Mouse (Mus musculus) hindbrain, embryonic 10.5 days (tissue): Measurements from ENCODE around the gene Slc5a5. TPM values are rescaled to one million over a fixed set of nuclear protein-coding genes. Genes with fewer than 3 reads are reported as not detected.

Experiments used
- DNase-seq: peaks from one replicate; pipeline ENCODE4 v3.0.0-alpha.2; 2017; ENCODE audit warnings: low spot score
- H3K27ac ChIP-seq: fragments of 300-500 bp; sonication (generic); 2 replicates; pipeline ENCODE4 v1.5.1; 2016; ENCODE audit warnings: mild to moderate bottlenecking, moderate library complexity
- H3K27me3 ChIP-seq: fragments of 300-500 bp; sonication (generic); 2 replicates; pipeline ENCODE4 v1.6.1; 2016; ENCODE audit warnings: mild to moderate bottlenecking; ENCODE audit not compliant: poor library complexity, insufficient read depth, severe bottlenecking
- H3K36me3 ChIP-seq: fragments of 300-500 bp; sonication (generic); 2 replicates; pipeline ENCODE4 v1.6.1; 2016; ENCODE audit warnings: mild to moderate bottlenecking, moderate library complexity
- H3K4me1 ChIP-seq: fragments of 300-500 bp; sonication (generic); replicated peaks from 2 replicates; pipeline ENCODE4 v1.6.1; 2016; ENCODE audit warnings: mild to moderate bottlenecking
- H3K4me3 ChIP-seq: fragments of 300-500 bp; sonication (generic); 2 replicates; pipeline ENCODE4 v1.5.1; 2016; ENCODE audit warnings: mild to moderate bottlenecking, moderate library complexity
- H3K9me3 ChIP-seq: fragments of 300-500 bp; sonication (generic); 2 replicates; pipeline ENCODE4 v1.6.1; 2016; ENCODE audit warnings: mild to moderate bottlenecking, moderate library complexity
- WGBS: fragments of 180-500 bp; shearing (Covaris S2); methylation state at CpG from one replicate; pipeline ENCODE4 v1.1.7; 2016; 5-methylcytosine and 5-hydroxymethylcytosine counted together
- polyA plus RNA-seq: library from polyadenylated mRNA; unstranded; fragments of >200 nt; fragmentation: Nextera tagmentation; extraction: Ambion mirVana; gene quantifications from 2 replicates; pipeline ENCODE4 v1.2.1, GENCODE M21; 2016

The Slc5a5 gene
- polyA plus RNA-seq, 1 experiment from 2014 or later, result 0.59 TPM

DNA sequence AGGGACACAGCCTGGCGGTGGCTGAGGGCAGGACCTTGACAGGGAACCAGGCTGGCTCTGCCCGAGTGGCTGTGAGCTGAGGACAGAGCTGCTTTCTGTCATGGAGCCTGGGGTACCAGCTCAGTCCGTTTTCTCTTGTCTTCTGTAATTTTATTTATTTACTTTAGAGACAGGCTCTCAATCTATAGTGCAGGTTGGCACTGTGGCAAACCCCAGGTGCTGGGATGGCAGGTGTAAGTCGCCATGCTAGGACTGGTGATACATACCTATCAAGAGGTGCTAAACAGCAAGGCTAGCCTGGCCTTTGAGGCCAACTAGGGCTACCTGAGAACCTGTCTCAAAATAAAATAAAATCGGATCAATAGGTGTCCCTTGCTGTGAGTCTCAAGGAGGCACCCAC lies 36.5 kb downstream of the Slc5a5 start:
- 69% methylated on average over 5 of the region's 5 CpGs for WGBS
- Histone ChIP-seq H3K9me3 (no peaks in the 10 kb centered on the region), H3K27ac (no peak overlapping the region), H3K36me3 (peaks cover 27% of the 10 kb centered on the region), H3K4me3 (no peak overlapping the region), H3K27me3 (peaks cover 38% of the 10 kb centered on the region), H3K4me1 (peaks cover 49% of the 10 kb centered on the region)
- no peak for DNase-seq

GRCm38 (mm10) chr8:70853863-70854262 lies 38.7 kb downstream of the Slc5a5 start:
- Histone ChIP-seq H3K36me3 (peaks cover 30% of the 10 kb centered on the region), H3K4me3 (no peak overlapping the region), H3K9me3 (no peaks in the 10 kb centered on the region), H3K27ac (no peak overlapping the region), H3K4me1 (peaks cover 48% of the 10 kb centered on the region), H3K27me3 (peaks cover 45% of the 10 kb centered on the region)
- WGBS, result 86% methylated on average over 2 of the region's 2 CpGs
- no peak for DNase-seq

DNA sequence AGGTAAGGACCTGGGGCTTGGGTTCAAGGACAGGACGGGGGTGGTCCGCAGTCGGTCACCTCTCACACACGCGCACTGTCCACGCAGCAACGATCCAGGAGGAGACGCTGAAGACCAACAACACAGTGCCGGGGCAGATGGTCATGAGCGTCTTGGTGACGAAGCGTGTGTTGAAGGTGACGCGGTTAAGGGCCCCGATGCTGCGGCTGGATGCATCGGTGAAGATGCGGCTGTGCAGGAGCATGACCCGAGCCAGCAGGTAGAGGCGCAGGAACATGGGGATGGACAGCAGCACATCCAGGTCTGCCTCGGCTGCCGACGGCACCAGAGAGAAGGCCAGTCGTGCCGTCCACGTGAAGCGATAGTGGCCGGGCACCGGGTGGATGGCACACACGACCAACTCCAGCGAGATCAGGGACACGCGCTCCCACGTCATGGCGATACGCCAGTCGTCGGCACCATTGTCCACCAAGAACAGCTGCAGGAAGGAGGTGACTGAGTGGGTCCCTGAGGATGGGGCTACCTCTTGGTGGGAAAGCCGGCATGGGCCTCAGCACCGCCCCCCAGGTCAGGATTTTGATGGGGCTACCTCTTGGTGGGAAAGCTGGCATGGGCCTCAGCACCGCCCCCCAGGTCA lies 39.8 kb downstream of the Slc5a5 start:
- H3K4me3 ChIP-seq, result no peak overlapping the region

GRCm38 (mm10) chr8:70851837-70852236 lies 40.7 kb downstream of the Slc5a5 start:
- DNase-seq, result no peak
- 67% methylated on average over 6 of the region's 6 CpGs for WGBS
- Histone ChIP-seq H3K4me3 (no peak overlapping the region), H3K27me3 (peaks cover 55% of the 10 kb centered on the region), H3K27ac (no peak overlapping the region), H3K9me3 (no peaks in the 10 kb centered on the region), H3K36me3 (peaks cover 30% of the 10 kb centered on the region), H3K4me1 (peaks cover 30% of the 10 kb centered on the region)

More for the DNA sequence above, 39.8 kb downstream of the Slc5a5 start:
- Histone ChIP-seq H3K9me3 (no peaks in the 10 kb centered on the region), H3K36me3 (peaks cover 30% of the 10 kb centered on the region), H3K4me1 (peaks cover 36% of the 10 kb centered on the region), H3K27ac (no peak overlapping the region), H3K27me3 (peaks cover 52% of the 10 kb centered on the region)
- no peak for DNase-seq
- 89% methylated on average over 41 of the region's 41 CpGs for WGBS

GRCm38 (mm10) chr8:70850947-70851346 lies 41.6 kb downstream of the Slc5a5 start:
- Histone ChIP-seq H3K9me3 (no peaks in the 10 kb centered on the region), H3K4me1 (peaks cover 29% of the 10 kb centered on the region), H3K27ac (no peak overlapping the region), H3K4me3 (no peak overlapping the region), H3K36me3 (peaks cover 30% of the 10 kb centered on the region), H3K27me3 (peaks cover 52% of the 10 kb centered on the region)
- DNase-seq, result no peak
- 84% methylated on average over 4 of the region's 4 CpGs for WGBS

DNA sequence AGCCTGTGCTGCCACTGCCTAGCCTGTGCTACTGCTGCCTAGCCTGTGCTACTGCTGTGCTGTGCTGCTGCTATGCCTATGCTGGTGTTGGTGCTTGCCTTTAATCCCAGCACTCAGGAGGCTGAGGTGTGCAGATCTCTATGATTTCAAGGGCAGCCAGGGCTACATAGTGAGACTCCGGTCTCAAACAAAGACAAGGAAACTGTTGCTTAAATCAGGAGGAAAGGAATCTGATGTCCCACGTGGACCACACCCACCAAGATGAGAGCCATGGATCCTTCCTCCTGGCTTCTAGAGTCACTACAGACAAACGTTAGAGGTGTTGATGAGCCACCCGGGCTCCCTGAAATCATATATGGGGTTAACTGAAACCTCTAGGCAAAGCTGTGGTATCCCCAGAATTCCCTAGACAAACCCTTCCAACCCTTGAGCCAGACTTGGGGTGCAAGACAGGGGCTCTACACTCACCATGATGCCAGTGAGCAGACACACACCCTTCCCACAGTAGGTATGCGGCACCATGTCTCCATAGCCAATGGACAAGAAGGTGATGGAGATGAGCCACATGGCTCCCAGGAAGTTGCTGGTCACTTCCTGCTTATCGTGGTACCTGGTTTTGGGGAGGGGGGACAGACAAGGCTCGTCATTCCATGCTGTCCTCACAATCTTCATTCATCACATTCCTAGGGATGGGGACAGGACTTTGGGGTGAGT lies 42.3 kb downstream of the Slc5a5 start:
- DNase-seq, result no peak
- no peaks in the 10 kb centered on the region for H3K9me3 ChIP-seq
- no peak overlapping the region for H3K27ac ChIP-seq
- WGBS, result 84% methylated on average over 7 of the region's 7 CpGs
- peaks cover 30% of the 10 kb centered on the region for H3K36me3 ChIP-seq
- peaks cover 25% of the 10 kb centered on the region for H3K4me1 ChIP-seq
- H3K27me3 ChIP-seq, result peaks cover 46% of the 10 kb centered on the region
- no peak overlapping the region for H3K4me3 ChIP-seq

GRCm38 (mm10) chr8:70849333-70849990 lies 43.1 kb downstream of the Slc5a5 start:
- H3K27ac ChIP-seq, result no peak overlapping the region
- DNase-seq, result no peak
- peaks cover 26% of the 10 kb centered on the region; the same call in 1 of the 2 replicates for H3K4me1 ChIP-seq
- peaks cover 21% of the 10 kb centered on the region for H3K36me3 ChIP-seq
- no peaks in the 10 kb centered on the region for H3K9me3 ChIP-seq
- H3K27me3 ChIP-seq, result peaks cover 37% of the 10 kb centered on the region
- 86% methylated on average over 3 of the region's 3 CpGs for WGBS
- H3K4me3 ChIP-seq, result no peak overlapping the region

DNA sequence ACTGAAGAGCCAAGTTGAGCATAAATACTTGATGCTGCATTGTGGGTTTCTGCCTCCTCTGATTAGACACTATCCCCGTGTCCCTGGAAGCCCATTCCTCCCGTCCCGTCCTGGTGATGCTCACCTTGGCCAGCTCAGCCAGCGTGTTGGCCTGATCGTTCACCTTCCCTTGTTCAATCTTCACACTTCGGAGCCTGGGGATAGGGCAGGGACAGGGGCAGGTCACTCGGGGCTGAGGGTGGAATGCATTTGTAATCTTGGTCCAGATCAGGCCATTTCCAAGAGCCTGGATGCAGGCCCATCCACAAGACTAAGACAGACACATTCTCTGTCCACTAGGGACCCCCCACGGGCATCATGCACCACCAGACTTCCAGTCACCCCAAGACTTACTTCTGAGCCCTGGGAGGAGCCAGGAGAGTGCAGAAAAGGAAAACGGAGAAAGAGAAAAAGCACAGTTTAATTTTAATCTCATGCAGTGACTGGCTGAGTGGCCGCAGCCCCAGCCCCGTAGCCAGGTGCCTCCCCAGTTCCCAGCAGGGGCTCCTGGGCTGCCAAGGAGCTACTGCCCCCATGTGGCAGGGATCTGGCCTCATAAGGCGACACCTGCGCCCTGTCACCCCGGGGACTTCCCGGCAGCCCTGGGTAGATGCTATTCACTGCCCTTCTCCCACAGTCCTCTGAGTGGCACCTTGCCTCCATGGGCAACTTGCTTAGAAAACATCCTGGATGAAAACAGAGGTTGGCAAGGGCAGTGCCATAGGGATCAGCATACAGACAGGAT lies 46.0 kb downstream of the Slc5a5 start:
- WGBS, result 55% methylated on average over 15 of the region's 15 CpGs
- Histone ChIP-seq H3K27me3 (peaks cover 53% of the 10 kb centered on the region), H3K36me3 (0 out of 2 replicates have a peak, but pooled peaks cover 3% of the 10 kb centered on the region), H3K4me3 (no peak overlapping the region), H3K9me3 (no peaks in the 10 kb centered on the region), H3K4me1 (peaks cover 28% of the 10 kb centered on the region; the same call in 1 of the 2 replicates), H3K27ac (no peak overlapping the region)
- DNase-seq, result no peak

DNA sequence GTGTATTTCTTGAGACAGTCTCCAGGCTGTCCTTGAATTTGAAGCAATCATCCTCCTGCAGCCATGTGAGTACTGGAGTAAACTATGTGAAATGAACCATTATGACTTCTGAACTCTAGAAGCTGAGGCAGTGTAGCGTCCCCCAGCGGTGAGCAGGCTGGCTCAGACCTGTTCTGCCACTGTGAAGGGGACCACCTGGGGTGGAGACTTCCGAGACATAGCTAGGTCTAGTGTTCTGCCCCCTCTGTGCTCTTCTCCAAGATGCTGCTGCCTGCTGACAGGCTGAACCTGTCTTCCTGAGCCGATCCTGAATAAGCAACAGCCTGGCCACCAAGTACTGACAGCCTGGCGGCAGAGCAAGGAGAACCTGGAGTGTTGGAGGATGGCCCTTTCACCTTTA lies 47.4 kb downstream of the Slc5a5 start:
- H3K9me3 ChIP-seq, result no peaks in the 10 kb centered on the region
- H3K27me3 ChIP-seq, result peaks cover 45% of the 10 kb centered on the region
- no peak for DNase-seq
- 46% methylated on average over 5 of the region's 5 CpGs for WGBS
- peaks cover 39% of the 10 kb centered on the region for H3K4me1 ChIP-seq
- no peak overlapping the region for H3K4me3 ChIP-seq
- no peaks in the 10 kb centered on the region for H3K36me3 ChIP-seq
- no peak overlapping the region for H3K27ac ChIP-seq

DNA sequence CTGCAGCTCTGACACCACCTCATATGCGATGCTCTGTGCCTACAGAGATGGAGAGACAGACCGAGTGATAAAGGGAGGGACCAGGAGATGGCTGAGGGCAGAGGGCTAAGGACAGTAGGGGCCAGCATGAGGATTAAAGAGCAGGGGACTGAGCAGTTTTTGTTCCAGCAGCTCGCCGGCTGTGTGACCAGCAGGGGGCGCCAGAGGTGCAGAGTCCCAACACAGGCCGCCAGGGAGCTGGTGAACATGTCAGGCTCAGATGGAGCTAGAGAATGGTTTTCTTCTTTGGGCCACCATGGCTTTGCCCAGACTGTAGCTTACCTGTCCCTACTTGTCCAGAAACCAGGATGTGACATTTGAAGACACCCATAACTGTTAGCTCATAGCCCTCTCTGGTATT lies 48.0 kb downstream of the Slc5a5 start:
- peak; percentile 92 for DNase-seq
- H3K4me1 ChIP-seq, result peaks cover 43% of the 10 kb centered on the region
- peaks cover 40% of the 10 kb centered on the region for H3K27me3 ChIP-seq
- H3K4me3 ChIP-seq, result no peak overlapping the region
- peak overlapping the region; percentile 68 for H3K27ac ChIP-seq
- H3K36me3 ChIP-seq, result no peaks in the 10 kb centered on the region
- H3K9me3 ChIP-seq, result no peaks in the 10 kb centered on the region
- WGBS, result 3% methylated on average over 6 of the region's 6 CpGs

DNA sequence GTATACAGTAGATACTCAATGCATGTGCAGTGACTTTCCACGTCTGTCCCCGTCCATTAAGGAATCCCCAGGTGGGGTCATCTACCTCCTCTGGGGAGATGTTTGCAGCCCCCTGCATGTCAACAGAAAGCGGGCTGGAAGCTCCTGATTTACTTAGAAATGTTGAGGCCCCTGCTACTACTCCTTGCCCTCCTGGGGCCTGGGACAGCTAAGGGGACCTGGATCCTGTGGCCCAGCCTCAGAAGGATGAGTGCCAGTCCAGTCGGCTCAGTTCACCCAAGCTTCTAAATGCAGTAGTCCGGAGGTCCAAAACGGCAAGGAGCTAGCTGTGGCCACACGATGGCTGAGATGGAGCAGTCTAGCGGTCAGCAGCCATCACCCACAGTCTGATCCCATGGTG lies 48.6 kb downstream of the Slc5a5 start:
- no peak for DNase-seq
- 87% methylated on average over 8 of the region's 8 CpGs for WGBS
- Histone ChIP-seq H3K4me1 (peaks cover 45% of the 10 kb centered on the region), H3K27me3 (peaks cover 39% of the 10 kb centered on the region), H3K27ac (peak overlapping the region; percentile 68), H3K9me3 (no peaks in the 10 kb centered on the region), H3K4me3 (no peak overlapping the region), H3K36me3 (no peaks in the 10 kb centered on the region)

DNA sequence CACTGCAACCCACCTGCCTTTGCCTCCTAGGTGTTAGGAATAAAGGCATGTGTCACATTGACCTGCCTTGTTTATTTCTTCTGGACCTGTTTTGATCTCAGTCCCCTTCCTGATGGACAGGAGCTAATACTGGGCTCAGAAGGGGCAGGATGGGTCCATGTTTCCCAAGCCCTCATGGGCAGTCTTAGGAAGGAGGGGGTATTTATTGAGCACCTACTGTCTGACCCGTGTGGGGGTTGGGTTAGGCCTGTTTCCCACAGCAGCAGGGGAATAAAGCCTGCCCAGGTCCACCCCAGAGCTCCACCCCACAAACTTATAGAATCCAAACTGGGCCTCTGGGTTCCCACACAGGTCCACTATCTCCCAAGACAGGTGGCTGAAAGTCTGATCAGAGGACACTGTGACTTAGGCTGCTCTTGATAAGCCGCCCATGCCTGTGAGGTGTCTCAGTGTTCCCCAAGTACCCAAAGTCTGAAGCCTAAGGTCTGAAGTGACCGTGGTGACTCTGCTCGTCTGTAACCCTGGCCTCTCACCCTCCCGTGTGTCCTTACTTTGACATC lies 49.3 kb downstream of the Slc5a5 start:
- Histone ChIP-seq H3K4me1 (peaks cover 52% of the 10 kb centered on the region), H3K27ac (no peak overlapping the region), H3K4me3 (no peak overlapping the region), H3K36me3 (no peaks in the 10 kb centered on the region), H3K9me3 (no peaks in the 10 kb centered on the region), H3K27me3 (peaks cover 33% of the 10 kb centered on the region)
- WGBS, result 87% methylated on average over 5 of the region's 5 CpGs
- no peak for DNase-seq
